Mouse (Mus musculus) erythroblast, embryonic 14.5 days (primary cell): ENCODE measurements around the gene St3gal4.

Experiments used
- GATA1 ChIP-seq: IDR thresholded peaks from 2 replicates; pipeline ENCODE4 v1.6.1; 2012; ENCODE audit warnings: low read length, inconsistent platforms, mixed read lengths
- TAL1 ChIP-seq: IDR thresholded peaks from 3 replicates; pipeline ENCODE4 v1.6.1; 2012; ENCODE audit warnings: low read length, inconsistent platforms, mixed read lengths

DNA sequence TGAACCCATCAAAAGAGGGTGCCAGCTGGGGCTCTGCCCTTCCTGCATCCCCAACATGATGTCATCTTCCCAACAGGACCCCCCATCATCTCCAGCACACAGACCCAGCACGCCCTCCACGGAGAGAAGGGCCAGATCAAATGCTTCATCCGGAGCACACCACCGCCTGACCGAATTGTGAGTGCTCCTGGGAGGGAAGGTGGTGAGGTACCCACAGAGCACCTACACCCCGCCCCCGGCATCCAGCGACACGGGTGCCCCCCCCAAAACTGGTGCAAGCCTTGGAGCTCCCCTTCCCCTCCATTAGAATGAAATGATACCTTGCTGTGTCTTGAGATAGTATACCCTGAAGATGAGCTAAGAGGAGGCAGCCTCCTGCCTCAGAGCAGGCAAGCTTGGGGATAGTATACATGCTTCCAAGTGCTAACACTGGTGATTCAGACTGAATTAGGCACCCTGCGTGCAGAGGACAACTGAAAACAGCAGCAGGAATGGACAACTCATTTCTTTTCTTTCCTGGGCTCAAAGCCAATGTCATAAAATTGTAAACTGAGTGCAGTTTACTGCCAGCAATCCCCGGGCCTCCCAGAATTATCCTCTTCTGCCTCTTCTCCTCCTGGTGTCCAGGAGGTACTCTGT lies 98.9 kb downstream of the St3gal4 start:
- TF ChIP-seq GATA1 (no peak), TAL1 (no peak)
